Mouse (Mus musculus) C2C12 (cell line): Measurements from ENCODE around the gene Slc39a5.

Experiments used
- CEBPB ChIP-seq: IDR thresholded peaks from one replicate; pipeline ENCODE4 v1.6.1; 2011; ENCODE audit warnings: low read depth, mild to moderate bottlenecking, control low read depth, moderate library complexity
- CTCF ChIP-seq: IDR thresholded peaks from one replicate; pipeline ENCODE4 v1.5.1; 2011; ENCODE audit not compliant: control insufficient read depth, insufficient read depth, insufficient read length
- FOSL1 ChIP-seq: IDR thresholded peaks from one replicate; pipeline ENCODE4 v1.8.0; 2011; ENCODE audit warnings: mild to moderate bottlenecking, low read length; ENCODE audit not compliant: poor library complexity, insufficient read depth, severe bottlenecking

DNA sequence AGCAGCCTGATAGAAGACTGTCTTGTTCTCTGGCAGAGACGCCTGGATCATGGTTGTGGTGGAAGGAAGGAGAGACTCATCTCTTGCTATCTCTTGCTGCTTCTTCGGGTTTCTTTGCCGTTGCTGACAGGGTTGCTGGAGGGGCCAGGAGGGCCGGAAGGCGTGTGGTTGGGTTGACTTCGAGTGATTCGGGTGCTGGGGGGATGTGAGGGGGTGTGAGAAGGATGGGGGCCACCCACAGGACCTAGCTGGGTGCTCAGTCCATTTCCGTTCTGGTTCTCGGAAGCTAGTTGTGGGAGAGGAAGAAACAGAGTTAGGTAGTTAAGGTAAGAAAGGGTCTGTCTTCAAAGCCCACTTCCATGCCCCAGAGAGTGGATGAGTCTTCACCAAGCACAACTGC, 609 bp upstream of the Slc39a5 start:
- TF ChIP-seq CTCF (no peak), FOSL1 (no peak), CEBPB (no peak)
